Mouse (Mus musculus) E14TG2a.4 (cell line): ENCODE results near the gene Rnf115.

ENCODE experiments used
- H3K27me3 ChIP-seq: 2 replicates; pipeline ENCODE4 v1.6.1; 2014; ENCODE audit warnings: low read length, control low read depth; ENCODE audit not compliant: insufficient read depth
- H3K36me3 ChIP-seq: 2 replicates; pipeline ENCODE4 v1.6.1; 2014; ENCODE audit warnings: low read length, control low read depth; ENCODE audit not compliant: insufficient read depth
- H3K4me1 ChIP-seq: replicated peaks from 2 replicates; pipeline ENCODE4 v1.6.1; 2014; ENCODE audit warnings: low read depth, low read length, control low read depth
- H3K4me3 ChIP-seq: replicated peaks from 2 replicates; pipeline ENCODE4 v1.5.1; 2014; ENCODE audit warnings: mild to moderate bottlenecking, low read length
- H3K9me3 ChIP-seq: 2 replicates; pipeline ENCODE4 v1.6.1; 2014; ENCODE audit warnings: low read length, control low read depth
- CTCF ChIP-seq: conservative IDR thresholded peaks from 2 replicates; pipeline ENCODE4 v1.5.1; 2014; ENCODE audit warnings: low read length
- NANOG ChIP-seq: IDR thresholded peaks from 2 replicates; pipeline ENCODE4 v1.6.1; 2014; ENCODE audit warnings: borderline replicate concordance, low read length, mixed read lengths
- POU5F1 ChIP-seq: IDR thresholded peaks from 2 replicates; pipeline ENCODE4 v1.6.1; 2014; ENCODE audit warnings: low read length, borderline replicate concordance

The Rnf115 gene

DNA sequence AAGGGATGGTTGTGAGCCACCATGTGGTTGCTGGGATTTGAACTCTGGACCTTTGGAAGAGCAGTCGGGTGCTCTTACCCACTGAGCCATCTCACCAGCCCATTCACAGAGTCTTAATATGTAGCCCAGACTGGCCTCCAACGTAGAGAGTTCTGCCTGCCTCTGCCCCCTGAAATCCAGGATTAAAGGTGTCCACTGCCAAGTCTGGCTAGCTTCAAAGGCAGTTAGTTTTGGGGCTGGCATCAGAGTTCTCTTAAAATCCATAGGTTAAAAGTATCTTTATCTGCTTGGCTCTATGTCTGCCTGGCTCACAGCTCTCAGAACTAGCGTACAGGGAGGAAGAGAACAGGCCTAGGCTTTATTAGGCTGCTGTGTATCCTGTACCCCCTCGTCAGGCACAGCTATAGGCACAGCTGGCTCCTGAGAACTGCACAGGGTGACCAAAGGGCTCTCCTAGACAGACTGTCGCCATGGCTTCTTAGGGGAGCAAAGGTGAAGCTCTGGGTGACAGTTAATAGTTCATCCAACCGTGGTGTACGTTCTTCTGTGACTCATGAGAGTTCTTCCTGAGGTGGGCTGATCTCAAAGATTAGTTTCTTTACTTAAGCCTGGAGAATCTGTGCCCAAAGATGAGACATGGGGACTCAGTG lies 111.7 kb downstream of the Rnf115 start:
- Histone ChIP-seq H3K4me1 (peaks cover 10% of the 10 kb centered on the region; the same call in 1 of the 2 replicates), H3K36me3 (no peaks in the 10 kb centered on the region)
- TF ChIP-seq POU5F1, result no peak
- TF ChIP-seq CTCF, result no peak
- TF ChIP-seq NANOG, result no peak

More for the DNA sequence above, 111.7 kb downstream of the Rnf115 start:
- no peaks in the 10 kb centered on the region for H3K9me3 ChIP-seq
- peaks cover 5% of the 10 kb centered on the region; the same call in 1 of the 2 replicates for H3K27me3 ChIP-seq
- no peak overlapping the region for H3K4me3 ChIP-seq
